ENCODE assay signal across 19 mouse cellular contexts in the genomic region with DNA sequence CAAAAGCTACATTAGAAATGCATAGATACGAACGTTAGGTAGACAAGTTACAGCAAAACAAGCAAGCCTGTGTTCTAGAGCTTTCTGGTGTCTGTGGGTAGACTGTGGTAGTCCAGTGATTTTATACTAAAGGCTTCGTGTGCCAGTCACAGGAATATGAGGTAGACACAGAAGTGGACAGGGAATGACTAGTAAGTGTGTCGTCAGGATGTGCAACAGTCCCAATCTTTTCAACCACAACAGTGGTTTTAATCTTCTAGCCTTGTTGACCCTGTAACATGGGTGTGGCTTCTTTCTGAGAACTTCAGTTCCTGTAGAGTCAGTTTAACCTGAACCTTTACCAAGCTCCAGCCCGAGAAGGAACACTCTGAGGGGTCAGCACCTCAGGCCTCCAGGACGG.
"Had no signal": no experiment of that assay in that cellular context is flagged by ENCODE, and none has a peak within 500 bp of the region (broad histone marks: within the 10 kb centered on the region; RNA-seq: fewer than 3 reads in every experiment).

No protein-coding gene starts in this region.

- H3K27ac ChIP-seq: kidney, postnatal 0 days; limb, embryonic 12.5 days; liver, embryonic 13.5 days; lung, embryonic 15.5 days; macrophage; neural tube, embryonic 13.5 days; stomach, embryonic 15.5 days had no signal

- ATAC-seq: liver, postnatal 0 days; midbrain, embryonic 16.5 days had no signal

- H3K4me3 ChIP-seq: limb, embryonic 12.5 days; liver, embryonic 13.5 days; lung, embryonic 15.5 days; neural tube, embryonic 13.5 days; stomach, embryonic 15.5 days had no signal

- DNase-seq: kidney, adult 9 months; kidney, postnatal 36 days; layer of hippocampus, adult 9-11 months; layer of hippocampus, postnatal 36 days; liver; liver, embryonic 13.5 days; liver, postnatal 0 days; lung, postnatal 14 days; retina, postnatal 1 day; right cerebral cortex, postnatal 14 days; thymus, adult 18-20 months; thymus, postnatal 36 days had no signal
